8 mouse cellular contexts compared by ENCODE assay signal in genomic region chr3:60499718-60500450, GRCm38 (mm10). TPM values are rescaled to one million over a fixed set of nuclear protein-coding genes. Genes with fewer than 3 reads are reported as not detected.
DNase-seq lines count a peak whose midpoint lies in the region; ATAC-seq and TF ChIP-seq lines count a peak whose summit lies in the region.

No protein-coding gene starts in this region.

- TF ChIP-seq CTCF in C2C12 (IDR thresholded peaks at IDR 0.05; ENCODE audit: control insufficient read depth, insufficient read depth, insufficient read length): no peak
- TF ChIP-seq CTCF in MEL (IDR thresholded peaks at IDR 0.05 in 2 of 3, conservative IDR thresholded peaks at IDR 0.05 in 1 of 3; ENCODE audit: control insufficient read depth in 1 of 3, insufficient read depth in 1 of 3, low read depth in 2 of 3, low read length in 3 of 3, poor library complexity in 1 of 3, severe bottlenecking in 1 of 3): no peak

- peaks cover 4% of the 10 kb centered on the region for H3K36me3 ChIP-seq in C2C12 (ENCODE audit: control insufficient read depth, insufficient read depth)
- H3K36me3 ChIP-seq in MEL (ENCODE audit: control insufficient read depth in 1 of 2, insufficient read depth in 2 of 2, low read length in 2 of 2): peaks cover 21 to 60% of the 10 kb centered on the region in 2 experiments
- no peaks in the 10 kb centered on the region for H3K36me3 ChIP-seq in forebrain, embryonic 15.5 days
- no peaks in the 10 kb centered on the region for H3K36me3 ChIP-seq in limb, embryonic 12.5 days
- no peaks in the 10 kb centered on the region for H3K36me3 ChIP-seq in stomach, embryonic 14.5 days (ENCODE audit: control insufficient read depth, insufficient read depth, low read length)

- H3K4me3 ChIP-seq in C2C12 (ENCODE audit: insufficient read depth, poor library complexity, severe bottlenecking): peak overlapping the region; percentile 64
- peak overlapping the region; percentile 72 to 78 for H3K4me3 ChIP-seq in MEL (ENCODE audit: control insufficient read depth in 1 of 2, insufficient read depth in 1 of 2, low read depth in 2 of 2, low read length in 2 of 2)
- peak overlapping the region; percentile 79 for H3K4me3 ChIP-seq in forebrain, embryonic 15.5 days
- peak overlapping the region; percentile 80 for H3K4me3 ChIP-seq in limb, embryonic 12.5 days (replicated peaks)
- peak overlapping the region; percentile 84 for H3K4me3 ChIP-seq in stomach, embryonic 14.5 days (ENCODE audit: low read depth, low read length)

- 41% methylated on average over 7 of the region's 7 CpGs for WGBS in forebrain, embryonic 15.5 days
- 53% methylated on average over 7 of the region's 7 CpGs for WGBS in limb, embryonic 12.5 days
- 49% methylated on average over 7 of the region's 7 CpGs for WGBS in stomach, embryonic 14.5 days

- no peak overlapping the region for H3ac ChIP-seq in C2C12 (ENCODE audit: control insufficient read depth, insufficient read length, low read depth)

- H3K27ac ChIP-seq in MEL (ENCODE audit: control insufficient read depth, low read depth, low read length): peak overlapping the region; percentile 99
- H3K27ac ChIP-seq in forebrain, embryonic 15.5 days (replicated peaks): no peak overlapping the region
- H3K27ac ChIP-seq in limb, embryonic 12.5 days: peak overlapping the region; percentile 98; the same call in 1 of the 2 replicates
- peak overlapping the region; percentile 99; the same call in 1 of the 2 replicates for H3K27ac ChIP-seq in stomach, embryonic 14.5 days (ENCODE audit: low read length)

- H3K9me3 ChIP-seq in MEL (replicated peaks; ENCODE audit: insufficient read depth, low read length): no peaks in the 10 kb centered on the region
- H3K9me3 ChIP-seq in forebrain, embryonic 15.5 days: no peaks in the 10 kb centered on the region
- H3K9me3 ChIP-seq in limb, embryonic 12.5 days: no peaks in the 10 kb centered on the region
- no peaks in the 10 kb centered on the region for H3K9me3 ChIP-seq in stomach, embryonic 14.5 days (ENCODE audit: control insufficient read depth, low read depth, low read length)

- peak overlapping the region; percentile 71 for H3K4me2 ChIP-seq in forebrain, embryonic 15.5 days (replicated peaks)
- peak overlapping the region; percentile 68 for H3K4me2 ChIP-seq in limb, embryonic 12.5 days
- H3K4me2 ChIP-seq in stomach, embryonic 14.5 days (replicated peaks; ENCODE audit: low read depth, low read length): peak overlapping the region; percentile 61

- no peak; a peak in 1 of 4 replicates for TF ChIP-seq POLR2A in MEL (IDR thresholded peaks at IDR 0.05; ENCODE audit: control insufficient read depth in 1 of 2, insufficient read depth in 1 of 2, low read depth in 1 of 2, low read length in 2 of 2, poor library complexity in 1 of 2)

- peak; percentile 73 for DNase-seq in MEL (ENCODE audit: low read depth, low spot score)
- no peak for DNase-seq in testis, postnatal 10 days (ENCODE audit: low spot score)
- no peak for DNase-seq in layer of hippocampus, postnatal 25 days (ENCODE audit: extremely low spot score in 1 of 2, low spot score in 1 of 2)
- no peak for DNase-seq in layer of hippocampus, adult 8-10 months (ENCODE audit: low spot score in 2 of 2)

- peaks cover 24 to 32% of the 10 kb centered on the region in 2 experiments for H3K4me1 ChIP-seq in MEL (ENCODE audit: control insufficient read depth in 1 of 2, insufficient read depth in 2 of 2, low read length in 2 of 2)
- H3K4me1 ChIP-seq in forebrain, embryonic 15.5 days: peaks cover 39% of the 10 kb centered on the region
- H3K4me1 ChIP-seq in limb, embryonic 12.5 days (replicated peaks): peaks cover 27% of the 10 kb centered on the region
- H3K4me1 ChIP-seq in stomach, embryonic 14.5 days (ENCODE audit: control insufficient read depth, insufficient read depth, low read length): peaks cover 33% of the 10 kb centered on the region

- H3K27me3 ChIP-seq in C2C12 (ENCODE audit: control insufficient read depth, insufficient read depth, insufficient read length) (no peaks in the 10 kb centered on the region), MEL (ENCODE audit: control insufficient read depth in 1 of 2, insufficient read depth in 2 of 2, low read length in 2 of 2) (no peaks in the 10 kb centered on the region)
- H3K27me3 ChIP-seq in forebrain, embryonic 15.5 days: no peaks in the 10 kb centered on the region
- H3K27me3 ChIP-seq in limb, embryonic 12.5 days: no peaks in the 10 kb centered on the region
- no peaks in the 10 kb centered on the region for H3K27me3 ChIP-seq in stomach, embryonic 14.5 days (ENCODE audit: control insufficient read depth, insufficient read depth, low read length)

- H3K79me2 ChIP-seq in C2C12 (ENCODE audit: control insufficient read depth, insufficient read depth): peaks cover 50% of the 10 kb centered on the region
- peaks cover 74% of the 10 kb centered on the region for H3K79me2 ChIP-seq in MEL (ENCODE audit: control insufficient read depth, insufficient read depth, low read length, poor library complexity)

- peak overlapping the region; percentile 98 for H3K9ac ChIP-seq in MEL (ENCODE audit: control insufficient read depth, low read depth, low read length, poor library complexity, severe bottlenecking)
- H3K9ac ChIP-seq in forebrain, embryonic 15.5 days (replicated peaks): peak overlapping the region; percentile 87; the same call in 1 of the 2 replicates
- H3K9ac ChIP-seq in limb, embryonic 12.5 days (replicated peaks): peak overlapping the region; percentile 95; the same call in 1 of the 2 replicates
- peak overlapping the region; percentile 89 for H3K9ac ChIP-seq in stomach, embryonic 14.5 days (replicated peaks; ENCODE audit: low read depth, low read length)

- no peak for ATAC-seq in forebrain, embryonic 15.5 days (replicated peaks)
- ATAC-seq in limb, embryonic 12.5 days (ENCODE audit: insufficient number of reproducible peaks, insufficient read depth, low FRiP score, low TSS enrichment, low read depth): no peak
- no peak for ATAC-seq in stomach, embryonic 14.5 days (ENCODE audit: insufficient number of reproducible peaks, insufficient read depth, low FRiP score, low read depth)

- peaks cover 35% of the 10 kb centered on the region for H3K79me3 ChIP-seq in C2C12 (ENCODE audit: low read depth)

- TF ChIP-seq RAD21 in MEL (IDR thresholded peaks at IDR 0.05; ENCODE audit: low read depth, low read length): no peak

- no peak for TF ChIP-seq EP300 in MEL (IDR thresholded peaks at IDR 0.05; ENCODE audit: low read depth in 1 of 2, low read length in 2 of 2)

TF ChIP-seq in C2C12, 6 proteins besides CTCF, POLR2A, EP300 and RAD21:
- TF ChIP-seq MAX (IDR thresholded peaks at IDR 0.05): no peak
TF ChIP-seq in C2C12: peak in this region for 0.

TF ChIP-seq in MEL, 35 proteins besides CTCF, POLR2A, EP300 and RAD21:
- TF ChIP-seq GATA1 (IDR thresholded peaks at IDR 0.05; ENCODE audit: low read depth, low read length): no peak
- TF ChIP-seq TCF12 (IDR thresholded peaks at IDR 0.05; ENCODE audit: low read depth, low read length): 0 out of 2 replicates have a peak, but pooled peaks have one; percentile 4
- TF ChIP-seq NELFE (IDR thresholded peaks at IDR 0.05; ENCODE audit: low read depth, low read length): 0 out of 2 replicates have a peak, but pooled peaks have one; percentile 3

RNA-seq across cellular contexts. Expression of gene Mbnl1, which starts 27.3 kb away (rescaled TPM):
- 37.7 TPM for polyA plus RNA-seq in C2C12 (2012; fragmentation: generic; extraction: Trizol)
- total RNA-seq in MEL (2012; rRNA removed): 323 and 341 TPM in 2 replicates
- polyA plus RNA-seq in MEL (2012; ENCODE audit: insufficient read depth in 1 of 2, insufficient read length in 2 of 2, low read depth in 1 of 2, low replicate concordance in 2 of 2, missing spikeins in 1 of 2): 100 to 1,000 TPM; 250 to 371 TPM
- polyA plus RNA-seq in forebrain, embryonic 15.5 days (2015; fragmentation: Nextera tagmentation; extraction: Ambion mirVana): 44.0 and 45.4 TPM in 2 replicates
- polyA plus RNA-seq in limb, embryonic 12.5 days (2016; fragmentation: Nextera tagmentation; extraction: Ambion mirVana): 61.2 and 63.5 TPM in 2 replicates
- polyA plus RNA-seq in stomach, embryonic 14.5 days (2014; fragmentation: Nextera tagmentation; extraction: Ambion mirVana): 151 TPM in 2 replicates
- total RNA-seq in layer of hippocampus, postnatal 25 days (2021): 100 to 1,000 TPM; 113 to 125 TPM
- total RNA-seq in layer of hippocampus, adult 8-10 months (2022): 100 to 1,000 TPM; 160 to 169 (median 162) TPM
